In the genomic region with DNA sequence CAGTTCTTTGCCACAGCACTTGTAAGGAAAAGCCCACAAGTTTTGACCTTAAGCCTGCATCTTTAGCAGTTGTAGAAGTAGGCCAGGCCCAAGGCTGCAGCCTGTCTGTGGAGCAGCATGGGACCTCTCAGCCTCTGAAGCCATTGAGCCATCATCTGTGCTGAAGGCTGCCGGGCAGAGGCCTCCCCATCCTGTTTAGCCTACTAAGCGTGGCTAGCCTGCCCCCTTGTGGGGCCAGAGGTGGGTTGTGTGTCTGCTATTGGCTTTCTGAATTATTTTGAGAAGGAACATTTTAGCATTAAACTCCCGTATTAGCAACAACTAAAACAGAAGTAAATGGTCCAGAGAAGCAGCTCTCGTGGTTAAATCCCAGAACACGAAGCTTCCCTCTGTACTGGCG, we compare ENCODE assay signal across 8 mouse cellular contexts. TPM values are rescaled to one million over a fixed set of nuclear protein-coding genes. Genes with fewer than 3 reads are reported as not detected.
DNase-seq lines count a peak whose midpoint lies in the region; ATAC-seq and TF ChIP-seq lines count a peak whose summit lies in the region.

No protein-coding gene starts in this region.

- no peaks in the 10 kb centered on the region for H3K9me3 ChIP-seq in kidney, embryonic 15.5 days (replicated peaks)
- H3K9me3 ChIP-seq in liver, embryonic 12.5 days (replicated peaks) = no peaks in the 10 kb centered on the region

- peak; percentile 62 for DNase-seq in kidney, adult 2 months
- DNase-seq in heart, postnatal 4 days = peak; percentile 72
- DNase-seq in monocyte, adult 2 months (ENCODE audit: low read depth in 1 of 2, low spot score in 2 of 2) = peak; percentile 20 to 48
- peak; percentile 47 to 68 for DNase-seq in thymus, postnatal 10 days (ENCODE audit: low spot score in 2 of 2)

- TF ChIP-seq POLR2A in kidney, adult 2 months (IDR thresholded peaks at IDR 0.05; ENCODE audit: low read depth, low read length) = no peak

- no peaks in the 10 kb centered on the region for H3K36me3 ChIP-seq in kidney, adult 2 months (ENCODE audit: control insufficient read depth, insufficient read depth, low read length)
- H3K36me3 ChIP-seq in kidney, embryonic 15.5 days = peaks cover 19% of the 10 kb centered on the region
- peaks cover 39% of the 10 kb centered on the region for H3K36me3 ChIP-seq in liver, embryonic 12.5 days

- no peaks in the 10 kb centered on the region for H3K27me3 ChIP-seq in kidney, adult 2 months (replicated peaks; ENCODE audit: control insufficient read depth, insufficient read depth, low read length)
- H3K27me3 ChIP-seq in kidney, embryonic 15.5 days = no peaks in the 10 kb centered on the region
- H3K27me3 ChIP-seq in liver, embryonic 12.5 days (replicated peaks) = peaks cover 3% of the 10 kb centered on the region; the same call in 1 of the 2 replicates

- H3K4me1 ChIP-seq in kidney, adult 2 months (ENCODE audit: control insufficient read depth, insufficient read depth, low read length) = 0 out of 2 replicates have a peak, but pooled peaks cover 11% of the 10 kb centered on the region
- peaks cover 51% of the 10 kb centered on the region for H3K4me1 ChIP-seq in kidney, embryonic 15.5 days
- H3K4me1 ChIP-seq in liver, embryonic 12.5 days = peaks cover 93% of the 10 kb centered on the region

- no peak overlapping the region for H3K9ac ChIP-seq in kidney, embryonic 15.5 days
- H3K9ac ChIP-seq in liver, embryonic 12.5 days = no peak overlapping the region

- peak; percentile 64 for TF ChIP-seq CTCF in kidney, adult 2 months (conservative IDR thresholded peaks at IDR 0.05; ENCODE audit: insufficient read depth, insufficient read length, low read depth, low read length)

- ATAC-seq in kidney, embryonic 15.5 days (replicated peaks; ENCODE audit: low FRiP score) = no peak
- peak; percentile 62 for ATAC-seq in activated CD4-positive, CD25-positive, alpha-beta regulatory T cell, adult 4 months
- peak; percentile 64 for ATAC-seq in common myeloid progenitor, adult 5-6 weeks (replicated peaks; ENCODE audit: low read depth, poor library complexity, severe bottlenecking)
- ATAC-seq in liver, embryonic 12.5 days = peak; percentile 16; the same call in 1 of the 2 replicates

- no peak overlapping the region for H3K27ac ChIP-seq in kidney, adult 2 months (ENCODE audit: insufficient read depth, low read depth, low read length)
- no peak overlapping the region for H3K27ac ChIP-seq in kidney, embryonic 15.5 days
- H3K27ac ChIP-seq in liver, embryonic 12.5 days = peak overlapping the region; percentile 37

- H3K4me3 ChIP-seq in kidney, adult 2 months (ENCODE audit: insufficient read depth, low read depth, low read length) = no peak overlapping the region
- no peak overlapping the region for H3K4me3 ChIP-seq in kidney, embryonic 15.5 days (replicated peaks)
- H3K4me3 ChIP-seq in liver, embryonic 12.5 days = no peak overlapping the region

- H3K4me2 ChIP-seq in kidney, embryonic 15.5 days = no peak overlapping the region
- H3K4me2 ChIP-seq in liver, embryonic 12.5 days = no peak overlapping the region

- 57% methylated on average over 6 of the region's 6 CpGs for WGBS in kidney, adult 2 months
- 58% methylated on average over 6 of the region's 6 CpGs for WGBS in kidney, embryonic 15.5 days
- 58% methylated on average over 6 of the region's 6 CpGs for WGBS in liver, embryonic 12.5 days (ENCODE audit: insufficient replicate concordance)

RNA-seq across cellular contexts. Expression of a gene that starts 4.4 kb away (rescaled TPM):
- 39.0 and 44.4 TPM in 2 replicates for polyA plus RNA-seq in kidney, adult 2 months (2012; rRNA removed)
- 16.0 and 16.3 TPM in 2 replicates for polyA plus RNA-seq in kidney, embryonic 15.5 days (2015; fragmentation: Nextera tagmentation; extraction: Ambion mirVana)
- polyA plus RNA-seq in activated CD4-positive, CD25-positive, alpha-beta regulatory T cell, adult 4 months (2017; shearing (Covaris generic)) = 10 to 100 TPM; 12.9 to 16.0 TPM
- total RNA-seq in common myeloid progenitor, adult 5-6 weeks (2017) = 46.9 and 53.3 TPM in 2 replicates
- total RNA-seq in heart, postnatal 4 days (2021) = 10 to 100 TPM; 55.2 to 61.3 TPM
- polyA plus RNA-seq in liver, embryonic 12.5 days (2016; fragmentation: Nextera tagmentation; extraction: Ambion mirVana) = 7.2 and 7.7 TPM in 2 replicates

RNA-seq across cellular contexts. Expression of a gene that starts 28.2 kb away (rescaled TPM):
- 0.16 and 0.46 TPM in 2 replicates for polyA plus RNA-seq in kidney, adult 2 months (2012; rRNA removed)
- 0.80 TPM in 1 of 2 replicates, not detected in the other for polyA plus RNA-seq in kidney, embryonic 15.5 days (2015; fragmentation: Nextera tagmentation; extraction: Ambion mirVana)
- under 1 TPM in 1 of 2 experiments, not detected in 1; 0.29 TPM for polyA plus RNA-seq in activated CD4-positive, CD25-positive, alpha-beta regulatory T cell, adult 4 months (2017; shearing (Covaris generic))
- total RNA-seq in common myeloid progenitor, adult 5-6 weeks (2017) = not detected in 2 replicates
- total RNA-seq in heart, postnatal 4 days (2021) = under 1 TPM in 1 of 2 experiments, not detected in 1; 0.29 TPM
- not detected in 2 replicates for polyA plus RNA-seq in liver, embryonic 12.5 days (2016; fragmentation: Nextera tagmentation; extraction: Ambion mirVana)

RNA-seq across cellular contexts. Expression of a gene that starts 37.6 kb away (rescaled TPM):
- polyA plus RNA-seq in kidney, adult 2 months (2012; rRNA removed) = 221 and 233 TPM in 2 replicates
- polyA plus RNA-seq in kidney, embryonic 15.5 days (2015; fragmentation: Nextera tagmentation; extraction: Ambion mirVana) = 203 and 210 TPM in 2 replicates
- 1 to 10 TPM; 4.5 to 5.6 TPM for polyA plus RNA-seq in activated CD4-positive, CD25-positive, alpha-beta regulatory T cell, adult 4 months (2017; shearing (Covaris generic))
- total RNA-seq in common myeloid progenitor, adult 5-6 weeks (2017) = 6.3 and 7.3 TPM in 2 replicates
- total RNA-seq in heart, postnatal 4 days (2021) = 1,000 to 10,000 TPM; 1,189 to 1,285 TPM
- polyA plus RNA-seq in liver, embryonic 12.5 days (2016; fragmentation: Nextera tagmentation; extraction: Ambion mirVana) = 52.1 and 53.5 TPM in 2 replicates

RNA-seq across cellular contexts. Expression of a gene that starts 43.7 kb away (rescaled TPM):
- polyA plus RNA-seq in kidney, adult 2 months (2012; rRNA removed) = 195 and 229 TPM in 2 replicates
- 309 and 310 TPM in 2 replicates for polyA plus RNA-seq in kidney, embryonic 15.5 days (2015; fragmentation: Nextera tagmentation; extraction: Ambion mirVana)
- 1,000 to 10,000 TPM; 1,240 to 2,098 TPM for polyA plus RNA-seq in activated CD4-positive, CD25-positive, alpha-beta regulatory T cell, adult 4 months (2017; shearing (Covaris generic))
- 337 and 338 TPM in 2 replicates for total RNA-seq in common myeloid progenitor, adult 5-6 weeks (2017)
- 100 to 1,000 TPM; 301 to 312 TPM for total RNA-seq in heart, postnatal 4 days (2021)
- 96.9 and 99.8 TPM in 2 replicates for polyA plus RNA-seq in liver, embryonic 12.5 days (2016; fragmentation: Nextera tagmentation; extraction: Ambion mirVana)

RNA-seq across cellular contexts. Expression of a gene that starts 53.8 kb away (rescaled TPM):
- 1.0 and 1.3 TPM in 2 replicates for polyA plus RNA-seq in kidney, adult 2 months (2012; rRNA removed)
- 40.2 and 42.0 TPM in 2 replicates for polyA plus RNA-seq in kidney, embryonic 15.5 days (2015; fragmentation: Nextera tagmentation; extraction: Ambion mirVana)
- 1 to 10 TPM; 3.5 to 5.0 TPM for polyA plus RNA-seq in activated CD4-positive, CD25-positive, alpha-beta regulatory T cell, adult 4 months (2017; shearing (Covaris generic))
- 19.2 and 19.6 TPM in 2 replicates for total RNA-seq in common myeloid progenitor, adult 5-6 weeks (2017)
- total RNA-seq in heart, postnatal 4 days (2021) = 10 to 100 TPM in 1 of 2 experiments, 1 to 10 TPM in 1; 9.4 to 10.3 TPM
- polyA plus RNA-seq in liver, embryonic 12.5 days (2016; fragmentation: Nextera tagmentation; extraction: Ambion mirVana) = 18.3 and 18.5 TPM in 2 replicates
